Mouse (Mus musculus): ENCODE measurements at regions not wholly inside any gene's neighbourhood (a gene's known extent, or its start where the extent isn't known, plus 50 kb on each side); places are given as distances from the start of the nearest gene placed in this dataset.
"Not testable (repeated sequence)": the region's sequence is repeated elsewhere in the genome, so short reads cannot be mapped to it uniquely, and the experiment has no call there.

GRCm38 (mm10) chr19:18015371-18015770 is 177.9 kb upstream of the Pcsk5 start:
- H3K4me2 ChIP-seq: no peak overlapping the region
- WGBS: 94% methylated on average over 1 of the region's 1 CpGs
- no peak for ATAC-seq (ENCODE audit: low read depth)
- H3K4me1 ChIP-seq (replicated peaks): no peaks in the 10 kb centered on the region
- H3K9ac ChIP-seq: no peak overlapping the region
- no peak overlapping the region for H3K27ac ChIP-seq (replicated peaks)
- H3K36me3 ChIP-seq: no peaks in the 10 kb centered on the region
- no peaks in the 10 kb centered on the region for H3K9me3 ChIP-seq
- H3K27me3 ChIP-seq: no peaks in the 10 kb centered on the region
- no peak overlapping the region for H3K4me3 ChIP-seq

- H3K36me3 ChIP-seq: no peaks in the 10 kb centered on the region
- H3K4me3 ChIP-seq: no peak overlapping the region
- no peaks in the 10 kb centered on the region for H3K9me3 ChIP-seq
- no peaks in the 10 kb centered on the region for H3K4me1 ChIP-seq (replicated peaks)
- no peak overlapping the region for H3K4me2 ChIP-seq
- 82% methylated on average over 7 of the region's 7 CpGs for WGBS
- ATAC-seq (ENCODE audit: low read depth): no peak
- no peak overlapping the region for H3K27ac ChIP-seq (replicated peaks)
- no peaks in the 10 kb centered on the region for H3K27me3 ChIP-seq
- H3K9ac ChIP-seq: no peak overlapping the region
Observed at GRCm38 (mm10) chr19:18012029-18012428, 174.6 kb upstream of the Pcsk5 start.

- H3K4me1 ChIP-seq (replicated peaks): no peaks in the 10 kb centered on the region
- no peak overlapping the region for H3K4me2 ChIP-seq
- no peaks in the 10 kb centered on the region for H3K36me3 ChIP-seq
- no peak overlapping the region for H3K27ac ChIP-seq (replicated peaks)
- peaks cover 6% of the 10 kb centered on the region; the same call in 1 of the 2 replicates for H3K9me3 ChIP-seq
- 89% methylated on average over 3 of the region's 3 CpGs for WGBS
- H3K27me3 ChIP-seq: no peaks in the 10 kb centered on the region
- no peak overlapping the region for H3K9ac ChIP-seq
- no peak for ATAC-seq (ENCODE audit: low read depth)
- H3K4me3 ChIP-seq: no peak overlapping the region
Observed at GRCm38 (mm10) chr19:17997561-17997960, 160.1 kb upstream of the Pcsk5 start.

GRCm38 (mm10) chr19:17983416-17983815 is 146.0 kb upstream of the Pcsk5 start:
- Histone ChIP-seq H3K4me3 (no peak overlapping the region), H3K9me3 (no peaks in the 10 kb centered on the region), H3K27me3 (no peaks in the 10 kb centered on the region), H3K4me2 (no peak overlapping the region), H3K9ac (no peak overlapping the region), H3K27ac (replicated peaks) (no peak overlapping the region), H3K4me1 (replicated peaks) (no peaks in the 10 kb centered on the region), H3K36me3 (no peaks in the 10 kb centered on the region)
- ATAC-seq (ENCODE audit: low read depth): no peak
- 93% methylated on average over 1 of the region's 1 CpGs for WGBS

GRCm38 (mm10) chr19:17965566-17965965 is 128.1 kb upstream of the Pcsk5 start:
- no peaks in the 10 kb centered on the region for H3K4me1 ChIP-seq (replicated peaks)
- H3K4me2 ChIP-seq: no peak overlapping the region
- no peak overlapping the region for H3K27ac ChIP-seq (replicated peaks)
- WGBS: 87% methylated on average over 1 of the region's 1 CpGs
- no peaks in the 10 kb centered on the region for H3K36me3 ChIP-seq
- no peak for ATAC-seq (ENCODE audit: low read depth)
- H3K4me3 ChIP-seq: no peak overlapping the region
- no peaks in the 10 kb centered on the region for H3K9me3 ChIP-seq
- H3K27me3 ChIP-seq: no peaks in the 10 kb centered on the region
- H3K9ac ChIP-seq: no peak overlapping the region

GRCm38 (mm10) chr19:17958440-17958839 is 121.0 kb upstream of the Pcsk5 start:
- Histone ChIP-seq H3K4me3 (no peak overlapping the region), H3K4me2 (no peak overlapping the region), H3K27ac (replicated peaks) (no peak overlapping the region), H3K27me3 (no peaks in the 10 kb centered on the region), H3K36me3 (no peaks in the 10 kb centered on the region), H3K9ac (no peak overlapping the region), H3K9me3 (no peaks in the 10 kb centered on the region), H3K4me1 (replicated peaks) (no peaks in the 10 kb centered on the region)
- no peak for ATAC-seq (ENCODE audit: low read depth)

GRCm38 (mm10) chr19:17932665-17933064 is 95.2 kb upstream of the Pcsk5 start:
- Histone ChIP-seq H3K4me1 (replicated peaks) (no peaks in the 10 kb centered on the region), H3K27me3 (no peaks in the 10 kb centered on the region), H3K9ac (no peak overlapping the region), H3K4me2 (no peak overlapping the region), H3K9me3 (no peaks in the 10 kb centered on the region), H3K27ac (replicated peaks) (no peak overlapping the region), H3K4me3 (no peak overlapping the region), H3K36me3 (no peaks in the 10 kb centered on the region)
- WGBS: 72% methylated on average over 4 of the region's 4 CpGs
- no peak for ATAC-seq (ENCODE audit: low read depth)

- not testable (repeated sequence) for H3K27me3 ChIP-seq; H3K4me2 ChIP-seq; H3K27ac ChIP-seq (replicated peaks); ATAC-seq (ENCODE audit: low read depth); H3K9ac ChIP-seq; H3K4me3 ChIP-seq; H3K4me1 ChIP-seq (replicated peaks); H3K36me3 ChIP-seq; H3K9me3 ChIP-seq
- 93% methylated on average over 8 of the region's 8 CpGs for WGBS
Observed at GRCm38 (mm10) chr19:17927121-17927520, 89.7 kb upstream of the Pcsk5 start.

GRCm38 (mm10) chr19:17907579-17907978 is 70.1 kb upstream of the Pcsk5 start:
- no peaks in the 10 kb centered on the region for H3K36me3 ChIP-seq
- ATAC-seq (ENCODE audit: low read depth): no peak
- H3K4me2 ChIP-seq: no peak overlapping the region
- H3K27ac ChIP-seq (replicated peaks): no peak overlapping the region
- H3K9me3 ChIP-seq: no peaks in the 10 kb centered on the region
- no peaks in the 10 kb centered on the region for H3K27me3 ChIP-seq
- 81% methylated on average over 1 of the region's 1 CpGs for WGBS
- H3K9ac ChIP-seq: no peak overlapping the region
- H3K4me3 ChIP-seq: no peak overlapping the region
- H3K4me1 ChIP-seq (replicated peaks): no peaks in the 10 kb centered on the region

- H3K4me1 ChIP-seq (replicated peaks): no peaks in the 10 kb centered on the region
- H3K27me3 ChIP-seq: no peaks in the 10 kb centered on the region
- WGBS: 74% methylated on average over 3 of the region's 3 CpGs
- H3K27ac ChIP-seq (replicated peaks): no peak overlapping the region
- no peak for ATAC-seq (ENCODE audit: low read depth)
- no peak overlapping the region for H3K4me2 ChIP-seq
- no peak overlapping the region for H3K4me3 ChIP-seq
- H3K9me3 ChIP-seq: no peaks in the 10 kb centered on the region
- no peaks in the 10 kb centered on the region for H3K36me3 ChIP-seq
- no peak overlapping the region for H3K9ac ChIP-seq
Observed at GRCm38 (mm10) chr19:17904120-17904519, 66.7 kb upstream of the Pcsk5 start.

GRCm38 (mm10) chr19:17892615-17893014 is 55.2 kb upstream of the Pcsk5 start:
- no peak overlapping the region for H3K9ac ChIP-seq
- ATAC-seq (ENCODE audit: low read depth): no peak
- no peaks in the 10 kb centered on the region for H3K27me3 ChIP-seq
- no peak overlapping the region for H3K27ac ChIP-seq (replicated peaks)
- H3K36me3 ChIP-seq: no peaks in the 10 kb centered on the region
- no peaks in the 10 kb centered on the region for H3K4me1 ChIP-seq (replicated peaks)
- H3K4me3 ChIP-seq: no peak overlapping the region
- H3K4me2 ChIP-seq: no peak overlapping the region
- no peaks in the 10 kb centered on the region for H3K9me3 ChIP-seq

Data from neural tube, embryonic 13.5 days (tissue).